Mouse (Mus musculus): ENCODE measurements at regions not wholly inside any gene's neighbourhood (a gene's known extent, or its start where the extent isn't known, plus 50 kb on each side); places are given as distances from the start of the nearest gene placed in this dataset.

GRCm38 (mm10) chr1:75704832-75705650 is 159.0 kb downstream of the Slc4a3 start:
- TF ChIP-seq CTCF (IDR thresholded peaks at IDR 0.05; ENCODE audit: low read depth) (no peak), EP300 (optimal IDR thresholded peaks at IDR 0.05) (no peak)

Measured in stomach, postnatal 0 days (tissue).